Mouse (Mus musculus): ENCODE measurements around the gene Ccdc167.

- TF ChIP-seq ZC3H11A (IDR thresholded peaks at IDR 0.05; ENCODE audit: borderline replicate concordance, low read depth, low read length) (no peak), ZNF384 (IDR thresholded peaks at IDR 0.05; ENCODE audit: low read depth, low read length) (no peak), MAFK (IDR thresholded peaks at IDR 0.05; ENCODE audit: insufficient read depth, low read depth, low read length) (no peak)
Observed at GRCm38 (mm10) chr17:29692827-29693226, 24.0 kb downstream of the Ccdc167 start.
